Mouse (Mus musculus): ENCODE measurements around the gene Sost. TPM values are rescaled to one million over a fixed set of nuclear protein-coding genes. Genes with fewer than 3 reads are reported as not detected.
A peak's percentile ranks its signal among the peaks of the same experiment; 100 is the strongest.

The Sost gene
- polyA plus RNA-seq, 1 experiment from 2014 or later: not detected

DNA sequence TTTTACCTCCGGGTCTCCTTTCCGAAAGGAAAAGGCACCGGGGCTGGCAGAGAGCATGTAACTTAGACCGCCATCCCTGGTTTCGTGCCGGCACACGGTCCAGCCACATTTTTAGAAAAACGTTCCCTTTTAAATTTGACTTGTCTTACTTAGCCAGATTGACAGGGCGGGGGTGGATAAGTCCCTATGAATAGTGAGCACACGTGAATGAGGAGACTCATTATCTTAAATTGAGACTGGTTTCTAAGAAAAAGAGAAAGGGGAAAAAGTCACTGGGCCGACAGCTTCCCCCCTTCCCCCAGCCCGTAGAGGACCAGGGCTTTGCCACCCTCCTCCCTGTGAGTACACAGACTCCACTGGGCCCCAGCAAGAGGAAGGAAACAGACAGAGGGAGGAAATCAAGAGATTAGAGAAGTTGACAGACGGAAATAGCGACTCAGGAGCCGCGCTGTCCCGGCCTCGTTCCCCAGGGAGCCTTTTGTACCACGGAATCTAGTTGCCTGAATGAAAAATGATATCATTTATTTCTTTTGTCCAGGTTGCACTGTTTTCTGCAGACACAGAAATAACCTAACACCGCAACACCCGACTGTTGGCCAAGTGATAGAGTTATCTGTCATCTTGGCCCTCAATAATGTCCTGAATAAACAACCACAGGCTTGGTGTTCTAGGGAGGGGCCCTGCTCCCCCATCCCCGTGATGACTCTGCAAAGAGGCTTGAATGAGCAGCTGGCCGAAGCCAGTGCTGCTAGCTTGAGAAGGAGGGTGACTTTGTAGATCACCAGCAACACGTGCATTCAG lies 14.1 kb downstream of the Sost start:
- Histone ChIP-seq H3K4me3 (ENCODE audit: low read depth, low read length) (0 out of 2 replicates have a peak overlapping the region, but pooled peaks have one; percentile 10), H3K4me1 (replicated peaks; ENCODE audit: control insufficient read depth, insufficient read depth, low read length) (peaks cover 14% of the 10 kb centered on the region), H3K27ac (ENCODE audit: low read depth, low read length) (0 out of 2 replicates have a peak overlapping the region, but pooled peaks have one; percentile 54), H3K4me2 (peak overlapping the region; percentile 57), H3K36me3 (ENCODE audit: control insufficient read depth, insufficient read depth, low read length) (no peaks in the 10 kb centered on the region), H3K27me3 (replicated peaks; ENCODE audit: control insufficient read depth, insufficient read depth, low read length) (peaks cover 12% of the 10 kb centered on the region), H3K9ac (ENCODE audit: low read depth, low read length) (no peak overlapping the region), H3K9me3 (ENCODE audit: control insufficient read depth, low read length) (no peaks in the 10 kb centered on the region)
- ATAC-seq (replicated peaks; ENCODE audit: low FRiP score) (peak; percentile 60), DNase-seq (ENCODE audit: low spot score) (no peak)
- 14% methylated on average over 24 of the region's 24 CpGs for WGBS

DNA sequence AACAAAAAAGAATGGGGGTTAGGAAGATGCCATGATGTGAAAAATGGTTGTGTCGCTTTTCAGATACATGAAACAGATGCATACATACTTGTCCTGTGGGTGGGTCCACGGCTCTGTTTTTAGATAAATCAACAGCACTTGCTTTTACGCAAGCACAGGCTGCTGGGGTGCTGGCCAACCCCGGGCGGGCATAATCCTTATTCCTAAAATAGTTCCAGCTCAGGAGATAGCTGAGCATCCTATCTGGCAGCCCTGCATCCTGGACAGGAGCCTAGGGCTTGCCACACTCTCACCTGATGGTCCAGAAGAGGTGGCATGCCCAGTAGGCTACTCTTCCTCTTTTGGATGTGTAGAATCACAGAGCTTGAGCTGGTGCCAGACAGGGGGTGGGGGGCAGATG lies 16.8 kb downstream of the Sost start:
- H3K4me1 ChIP-seq (replicated peaks; ENCODE audit: control insufficient read depth, insufficient read depth, low read length): peaks cover 14% of the 10 kb centered on the region
- 79% methylated on average over 5 of the region's 5 CpGs for WGBS
- no peaks in the 10 kb centered on the region for H3K9me3 ChIP-seq (ENCODE audit: control insufficient read depth, low read length)
- H3K27me3 ChIP-seq (replicated peaks; ENCODE audit: control insufficient read depth, insufficient read depth, low read length): peaks cover 11% of the 10 kb centered on the region
- no peak for DNase-seq (ENCODE audit: low spot score)
- H3K27ac ChIP-seq (ENCODE audit: low read depth, low read length): no peak overlapping the region
- no peak for ATAC-seq (replicated peaks; ENCODE audit: low FRiP score)
- H3K36me3 ChIP-seq (ENCODE audit: control insufficient read depth, insufficient read depth, low read length): no peaks in the 10 kb centered on the region
- no peak overlapping the region for H3K4me3 ChIP-seq (ENCODE audit: low read depth, low read length)
- no peak overlapping the region for H3K4me2 ChIP-seq
- H3K9ac ChIP-seq (ENCODE audit: low read depth, low read length): no peak overlapping the region

DNA sequence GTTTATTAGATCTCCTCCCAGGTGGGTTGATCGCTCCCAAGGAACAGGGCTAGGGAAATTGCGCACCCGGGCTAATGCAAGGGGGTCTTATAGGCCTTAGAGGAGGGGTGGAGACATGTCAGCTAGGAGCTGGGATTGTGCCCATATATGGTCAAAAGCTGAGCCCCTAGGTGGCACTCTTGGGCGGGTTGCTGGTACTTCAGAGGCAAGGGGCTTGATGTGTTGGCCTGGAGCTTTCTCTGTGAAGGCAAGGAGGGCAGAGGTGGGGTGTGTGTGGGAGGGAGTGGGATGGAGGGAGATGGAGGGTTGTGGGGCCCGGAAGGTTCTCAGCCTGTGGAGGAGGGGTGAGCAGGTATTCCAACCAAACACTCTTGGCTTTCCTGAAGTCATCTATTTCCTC lies 20.3 kb downstream of the Sost start:
- H3K4me2 ChIP-seq: no peak overlapping the region
- 56% methylated on average over 5 of the region's 5 CpGs for WGBS
- no peaks in the 10 kb centered on the region for H3K36me3 ChIP-seq (ENCODE audit: control insufficient read depth, insufficient read depth, low read length)
- H3K27ac ChIP-seq (ENCODE audit: low read depth, low read length): no peak overlapping the region
- DNase-seq (ENCODE audit: low spot score) (no peak), ATAC-seq (replicated peaks; ENCODE audit: low FRiP score) (no peak)
- H3K4me1 ChIP-seq (replicated peaks; ENCODE audit: control insufficient read depth, insufficient read depth, low read length): no peaks in the 10 kb centered on the region
- peaks cover 5% of the 10 kb centered on the region for H3K27me3 ChIP-seq (replicated peaks; ENCODE audit: control insufficient read depth, insufficient read depth, low read length)
- no peaks in the 10 kb centered on the region for H3K9me3 ChIP-seq (ENCODE audit: control insufficient read depth, low read length)
- H3K4me3 ChIP-seq (ENCODE audit: low read depth, low read length): no peak overlapping the region
- H3K9ac ChIP-seq (ENCODE audit: low read depth, low read length): no peak overlapping the region

DNA sequence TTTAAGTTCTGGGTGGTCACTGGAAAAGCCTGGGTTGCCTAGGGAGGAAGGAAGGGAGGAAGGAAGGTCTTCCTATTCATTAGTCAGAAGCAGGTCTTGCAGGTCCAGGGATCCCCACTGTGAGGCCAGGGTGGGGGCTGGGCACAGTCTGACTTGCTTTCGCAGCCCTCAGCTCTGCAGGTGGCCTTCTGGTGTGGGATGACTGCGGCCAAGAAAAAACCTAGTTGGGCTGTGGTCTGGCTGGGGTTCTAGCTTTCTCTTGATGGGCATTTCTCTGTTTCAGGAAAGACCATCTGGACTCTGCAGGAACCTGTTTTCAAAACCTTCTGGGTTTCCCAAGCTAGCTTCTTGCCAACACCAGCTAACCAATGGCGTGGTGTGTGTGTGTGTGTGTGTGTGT lies 23.8 kb downstream of the Sost start:
- Histone ChIP-seq H3K36me3 (ENCODE audit: control insufficient read depth, insufficient read depth, low read length) (no peaks in the 10 kb centered on the region), H3K9ac (ENCODE audit: low read depth, low read length) (no peak overlapping the region), H3K9me3 (ENCODE audit: control insufficient read depth, low read length) (no peaks in the 10 kb centered on the region), H3K4me1 (replicated peaks; ENCODE audit: control insufficient read depth, insufficient read depth, low read length) (no peaks in the 10 kb centered on the region), H3K4me3 (ENCODE audit: low read depth, low read length) (no peak overlapping the region), H3K27ac (ENCODE audit: low read depth, low read length) (no peak overlapping the region), H3K4me2 (no peak overlapping the region), H3K27me3 (replicated peaks; ENCODE audit: control insufficient read depth, insufficient read depth, low read length) (peaks cover 12% of the 10 kb centered on the region)
- DNase-seq (ENCODE audit: low spot score): no peak
- WGBS: 48% methylated on average over 3 of the region's 3 CpGs
- no peak for ATAC-seq (replicated peaks; ENCODE audit: low FRiP score)

DNA sequence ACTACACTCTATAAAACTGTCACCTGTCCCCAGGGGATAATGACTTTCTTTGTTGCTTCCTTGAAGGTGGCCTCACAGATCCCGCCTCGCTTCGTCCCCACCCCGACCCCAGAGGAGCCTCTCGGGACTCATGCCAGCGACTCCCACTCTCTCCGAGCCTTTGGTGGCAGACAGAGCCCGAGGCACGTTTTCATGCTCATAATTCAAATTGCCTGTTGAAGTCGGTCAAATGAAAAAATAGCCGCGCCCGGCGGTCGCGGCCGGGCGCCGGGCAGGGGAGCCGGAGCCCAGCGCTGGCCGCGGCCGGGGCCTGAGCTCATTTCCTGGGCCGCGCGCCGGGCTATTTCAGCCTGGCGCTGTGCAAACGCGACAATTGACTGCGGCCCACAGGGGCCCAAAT lies 29.7 kb downstream of the Sost start:
- no peak for ATAC-seq (replicated peaks; ENCODE audit: low FRiP score)
- peak overlapping the region; percentile 61 for H3K9ac ChIP-seq (ENCODE audit: low read depth, low read length)

DNA sequence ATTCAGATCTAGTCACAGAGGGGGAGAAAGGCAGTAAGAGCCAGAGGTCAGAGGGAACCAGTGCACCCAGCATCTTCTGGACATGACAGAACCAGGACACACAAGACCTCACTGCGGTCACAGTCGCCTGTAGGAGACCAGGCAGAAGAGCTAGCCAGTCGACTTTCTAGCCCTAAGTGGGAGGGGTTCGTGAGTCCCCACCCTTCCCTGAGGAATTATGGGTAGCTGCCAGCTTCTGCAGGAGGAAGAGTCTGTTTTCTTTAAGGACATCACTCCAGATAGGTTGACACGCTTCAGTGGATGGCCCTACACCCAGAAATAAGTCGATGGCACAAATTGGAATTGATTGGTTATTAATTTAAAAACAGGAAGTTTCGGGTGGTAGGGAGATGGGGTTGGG lies 30.4 kb downstream of the Sost start:
- H3K4me1 ChIP-seq (replicated peaks; ENCODE audit: control insufficient read depth, insufficient read depth, low read length): peaks cover 4% of the 10 kb centered on the region
- H3K9me3 ChIP-seq (ENCODE audit: control insufficient read depth, low read length): no peaks in the 10 kb centered on the region
- H3K27me3 ChIP-seq (replicated peaks; ENCODE audit: control insufficient read depth, insufficient read depth, low read length): peaks cover 21% of the 10 kb centered on the region
- DNase-seq (ENCODE audit: low spot score) (no peak), ATAC-seq (replicated peaks; ENCODE audit: low FRiP score) (no peak)
- 23% methylated on average over 7 of the region's 7 CpGs for WGBS
- H3K4me2 ChIP-seq: peak overlapping the region; percentile 80
- H3K9ac ChIP-seq (ENCODE audit: low read depth, low read length): peak overlapping the region; percentile 25; the same call in 1 of the 2 replicates
- no peaks in the 10 kb centered on the region for H3K36me3 ChIP-seq (ENCODE audit: control insufficient read depth, insufficient read depth, low read length)
- peak overlapping the region; percentile 44 for H3K4me3 ChIP-seq (ENCODE audit: low read depth, low read length)
- H3K27ac ChIP-seq (ENCODE audit: low read depth, low read length): no peak overlapping the region

More for the DNA sequence above, 29.7 kb downstream of the Sost start:
- no peaks in the 10 kb centered on the region for H3K36me3 ChIP-seq (ENCODE audit: control insufficient read depth, insufficient read depth, low read length)
- peak overlapping the region; percentile 44 for H3K4me3 ChIP-seq (ENCODE audit: low read depth, low read length)
- H3K4me1 ChIP-seq (replicated peaks; ENCODE audit: control insufficient read depth, insufficient read depth, low read length): peaks cover 4% of the 10 kb centered on the region
- no peak overlapping the region for H3K27ac ChIP-seq (ENCODE audit: low read depth, low read length)
- under 1% methylated on average over 32 of the region's 32 CpGs for WGBS
- peak overlapping the region; percentile 80 for H3K4me2 ChIP-seq
- peaks cover 21% of the 10 kb centered on the region for H3K27me3 ChIP-seq (replicated peaks; ENCODE audit: control insufficient read depth, insufficient read depth, low read length)
- DNase-seq (ENCODE audit: low spot score): peak; percentile 52
- no peaks in the 10 kb centered on the region for H3K9me3 ChIP-seq (ENCODE audit: control insufficient read depth, low read length)

DNA sequence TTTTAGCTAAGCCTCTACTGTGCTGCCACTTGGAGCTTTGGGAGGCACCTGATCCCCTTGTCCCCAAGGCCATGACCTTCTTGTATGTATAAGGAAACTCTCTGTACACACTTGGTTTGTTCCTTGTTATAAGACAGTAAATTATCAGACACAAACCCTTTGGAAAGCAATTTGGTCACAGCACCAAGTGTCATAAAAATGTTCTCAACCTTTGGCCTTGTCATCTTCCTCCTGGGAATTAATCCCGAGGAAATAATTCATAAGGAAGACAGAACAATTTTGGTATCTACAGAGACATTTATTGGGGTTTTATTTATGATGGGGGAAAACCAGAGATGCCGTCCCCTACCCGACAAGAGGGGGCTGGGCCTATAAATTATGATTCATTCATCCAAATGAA lies 31.1 kb downstream of the Sost start:
- ATAC-seq (replicated peaks; ENCODE audit: low FRiP score) (no peak), DNase-seq (ENCODE audit: low spot score) (no peak)
- Histone ChIP-seq H3K36me3 (ENCODE audit: control insufficient read depth, insufficient read depth, low read length) (no peaks in the 10 kb centered on the region), H3K9me3 (ENCODE audit: control insufficient read depth, low read length) (no peaks in the 10 kb centered on the region), H3K4me1 (replicated peaks; ENCODE audit: control insufficient read depth, insufficient read depth, low read length) (peaks cover 4% of the 10 kb centered on the region), H3K27ac (ENCODE audit: low read depth, low read length) (no peak overlapping the region), H3K4me2 (no peak overlapping the region), H3K9ac (ENCODE audit: low read depth, low read length) (no peak overlapping the region), H3K27me3 (replicated peaks; ENCODE audit: control insufficient read depth, insufficient read depth, low read length) (peaks cover 21% of the 10 kb centered on the region), H3K4me3 (ENCODE audit: low read depth, low read length) (no peak overlapping the region)
- 88% methylated on average over 3 of the region's 3 CpGs for WGBS

DNA sequence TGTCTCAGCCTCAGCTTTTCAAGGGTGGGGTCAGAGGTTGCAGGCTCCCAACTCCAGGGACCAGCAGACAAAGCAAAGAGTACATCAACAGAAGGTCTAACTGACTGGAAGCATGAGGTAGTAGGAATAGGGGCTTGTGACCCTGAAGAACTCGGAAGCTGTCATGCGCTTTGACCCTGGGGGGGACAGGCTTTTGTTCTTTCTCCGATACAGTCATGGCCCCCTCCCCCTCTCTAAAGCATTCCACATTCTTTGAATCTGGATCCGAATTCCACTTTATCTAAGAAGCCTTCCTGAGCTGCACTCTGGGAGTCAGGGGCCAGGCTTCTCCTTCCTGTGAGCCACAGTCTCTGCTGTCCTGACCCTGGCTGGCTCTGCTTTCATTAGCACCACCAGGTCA lies 34.8 kb downstream of the Sost start:
- no peak for ATAC-seq (replicated peaks; ENCODE audit: low FRiP score)

More for the DNA sequence above, 34.8 kb downstream of the Sost start:
- Histone ChIP-seq H3K4me1 (replicated peaks; ENCODE audit: control insufficient read depth, insufficient read depth, low read length) (peaks cover 5% of the 10 kb centered on the region), H3K9me3 (ENCODE audit: control insufficient read depth, low read length) (no peaks in the 10 kb centered on the region), H3K4me2 (no peak overlapping the region), H3K27ac (ENCODE audit: low read depth, low read length) (no peak overlapping the region), H3K4me3 (ENCODE audit: low read depth, low read length) (no peak overlapping the region), H3K9ac (ENCODE audit: low read depth, low read length) (no peak overlapping the region), H3K27me3 (replicated peaks; ENCODE audit: control insufficient read depth, insufficient read depth, low read length) (no peaks in the 10 kb centered on the region; the same call in 1 of the 2 replicates), H3K36me3 (ENCODE audit: control insufficient read depth, insufficient read depth, low read length) (no peaks in the 10 kb centered on the region)
- DNase-seq (ENCODE audit: low spot score): no peak
- WGBS: 45% methylated on average over 4 of the region's 4 CpGs

Data from liver, embryonic 11.5 days (tissue).